Mouse (Mus musculus) erythroblast, embryonic 14.5 days (primary cell): ENCODE measurements at regions not wholly inside any gene's neighbourhood (a gene's known extent, or its start where the extent isn't known, plus 50 kb on each side); places are given as distances from the start of the nearest gene placed in this dataset.

Source experiments
- GATA1 ChIP-seq: IDR thresholded peaks from 2 replicates; pipeline ENCODE4 v1.6.1; 2012; ENCODE audit warnings: low read length, inconsistent platforms, mixed read lengths
- TAL1 ChIP-seq: IDR thresholded peaks from 3 replicates; pipeline ENCODE4 v1.6.1; 2012; ENCODE audit warnings: low read length, inconsistent platforms, mixed read lengths

GRCm38 (mm10) chr12:29021152-29021551 is 269.5 kb downstream of the Eipr1 start:
- no peak for TF ChIP-seq TAL1
- no peak for TF ChIP-seq GATA1
